Mouse (Mus musculus) heart, adult 2 months (tissue): ENCODE results near the gene Gpr65.

Experiments
- CTCF ChIP-seq: fragments of 200-600 bp; IDR thresholded peaks from 2 replicates; pipeline ENCODE4 v1.8.1; 2022; ENCODE audit warnings: antibody characterized with exemption, mild to moderate bottlenecking, moderate library complexity
- EP300 ChIP-seq: fragments of 200-500 bp; IDR thresholded peaks from 2 replicates; pipeline ENCODE4 v1.6.1; 2011; ENCODE audit warnings: low read depth, low read length, control low read depth; ENCODE audit not compliant: insufficient read depth
- POLR2A ChIP-seq: fragments of 200-500 bp; IDR thresholded peaks from 2 replicates; pipeline ENCODE4 v1.6.1; 2011; ENCODE audit warnings: mild to moderate bottlenecking, low read depth, low read length, control low read depth; ENCODE audit not compliant: insufficient read depth

GRCm38 (mm10) chr12:98259518-98259852, 8.9 kb upstream of the Gpr65 start:
- TF ChIP-seq POLR2A (no peak), CTCF (no peak), EP300 (no peak)
